Mouse (Mus musculus) ES-Bruce4 (cell line): Measurements from ENCODE around the gene Plekhg5. TPM values are rescaled to one million over a fixed set of nuclear protein-coding genes. Genes with fewer than 3 reads are reported as not detected.
A peak's percentile ranks its signal among the peaks of the same experiment; 100 is the strongest.

Experiments used
- H3K27ac ChIP-seq: 2 replicates; pipeline ENCODE4 v1.5.1; 2012; ENCODE audit warnings: low read length, inconsistent platforms; ENCODE audit not compliant: insufficient read depth
- H3K27me3 ChIP-seq: 2 replicates; pipeline ENCODE4 v1.6.1; 2012; ENCODE audit warnings: mild to moderate bottlenecking, low read length, inconsistent platforms; ENCODE audit not compliant: control insufficient read depth, poor library complexity, insufficient read depth, severe bottlenecking
- H3K36me3 ChIP-seq: 2 replicates; pipeline ENCODE4 v1.6.1; 2012; ENCODE audit warnings: inconsistent platforms, mild to moderate bottlenecking, low read length, moderate library complexity; ENCODE audit not compliant: control insufficient read depth, poor library complexity, insufficient read depth, severe bottlenecking
- H3K4me1 ChIP-seq: one replicate; pipeline ENCODE4 v1.8.1; 2011; ENCODE audit warnings: low read length; ENCODE audit not compliant: control insufficient read depth, insufficient read depth
- H3K4me3 ChIP-seq: 2 replicates; pipeline ENCODE4 v1.5.1; 2011; ENCODE audit warnings: low read depth, mild to moderate bottlenecking, low read length
- H3K9ac ChIP-seq: 2 replicates; pipeline ENCODE4 v1.6.1; 2012; ENCODE audit warnings: low read depth, mild to moderate bottlenecking, inconsistent platforms; ENCODE audit not compliant: poor library complexity, severe bottlenecking
- H3K9me3 ChIP-seq: replicated peaks from 2 replicates; pipeline ENCODE4 v1.6.1; 2012; ENCODE audit warnings: mild to moderate bottlenecking, low read length, inconsistent platforms; ENCODE audit not compliant: control insufficient read depth, poor library complexity, insufficient read depth, severe bottlenecking
- CTCF ChIP-seq: IDR thresholded peaks from one replicate; pipeline ENCODE4 v1.8.1; 2011; ENCODE audit warnings: low read depth, low read length
- EP300 ChIP-seq: IDR thresholded peaks from 2 replicates; pipeline ENCODE4 v1.6.1; 2011; ENCODE audit warnings: low read depth, low read length; ENCODE audit not compliant: insufficient read depth
- POLR2A ChIP-seq: IDR thresholded peaks from one replicate; pipeline ENCODE4 v1.8.1; 2011; ENCODE audit warnings: low read length; ENCODE audit not compliant: insufficient read depth
- polyA plus RNA-seq: library from polyadenylated mRNA; stranded (reverse); fragments of >200 nt; gene quantifications from 2 replicates; pipeline ENCODE4 v1.2.4, GENCODE M21; 2011; ENCODE audit warnings: low read depth; ENCODE audit not compliant: missing spikeins, insufficient read depth, insufficient read length

Plekhg5 gene
- 17.5 and 20.5 TPM in 2 replicates for polyA plus RNA-seq

GRCm38 (mm10) chr4:152072121-152072601 is at the start of gene Plekhg5:
TSS of gene Plekhg5 (plus strand) at chr4:152072498.
- no peak within 1 kb of the TSS for H3K27ac ChIP-seq
- TF ChIP-seq EP300 (no peak), POLR2A (no peak), CTCF (no peak)
- no peaks in the 10 kb centered on the region for H3K4me1 ChIP-seq
- H3K27me3 ChIP-seq = no peaks in the 10 kb centered on the region
- no peaks in the 10 kb centered on the region for H3K9me3 ChIP-seq
- H3K4me3 ChIP-seq = no peak within 1 kb of the TSS
- no peaks in the 10 kb centered on the region for H3K36me3 ChIP-seq
- H3K9ac ChIP-seq = no peak within 1 kb of the TSS

GRCm38 (mm10) chr4:152022506-152022905 is 49.8 kb upstream of the Plekhg5 start:
- TF ChIP-seq POLR2A = no peak
- TF ChIP-seq EP300 = no peak
- no peak for TF ChIP-seq CTCF
- no peaks in the 10 kb centered on the region for H3K4me1 ChIP-seq
- H3K36me3 ChIP-seq = peaks cover 7% of the 10 kb centered on the region; the same call in 1 of the 2 replicates
- no peak overlapping the region for H3K9ac ChIP-seq
- no peaks in the 10 kb centered on the region for H3K27me3 ChIP-seq
- H3K9me3 ChIP-seq = no peaks in the 10 kb centered on the region
- no peak overlapping the region for H3K27ac ChIP-seq
- no peak overlapping the region for H3K4me3 ChIP-seq

GRCm38 (mm10) chr4:152024525-152024924 is 47.8 kb upstream of the Plekhg5 start:
- no peak overlapping the region for H3K27ac ChIP-seq
- no peak overlapping the region for H3K9ac ChIP-seq
- H3K4me3 ChIP-seq = no peak overlapping the region
- TF ChIP-seq POLR2A (no peak), CTCF (no peak), EP300 (no peak)
- no peaks in the 10 kb centered on the region for H3K4me1 ChIP-seq
- no peaks in the 10 kb centered on the region for H3K9me3 ChIP-seq
- H3K36me3 ChIP-seq = peaks cover 4% of the 10 kb centered on the region; the same call in 1 of the 2 replicates
- H3K27me3 ChIP-seq = no peaks in the 10 kb centered on the region

- TF ChIP-seq POLR2A (no peak), EP300 (no peak), CTCF (no peak)
- H3K4me3 ChIP-seq = peak overlapping the region; percentile 68
- H3K27ac ChIP-seq = no peak overlapping the region
- H3K4me1 ChIP-seq = peaks cover 2% of the 10 kb centered on the region
- peak overlapping the region; percentile 63 for H3K9ac ChIP-seq
- no peaks in the 10 kb centered on the region for H3K27me3 ChIP-seq
- no peaks in the 10 kb centered on the region for H3K9me3 ChIP-seq
- no peaks in the 10 kb centered on the region for H3K36me3 ChIP-seq
Measured at GRCm38 (mm10) chr4:152026751-152027508, 45.4 kb upstream of the Plekhg5 start.

- H3K27ac ChIP-seq = no peak within 1 kb of the TSS
- no peaks in the 10 kb centered on the region for H3K27me3 ChIP-seq
- H3K4me3 ChIP-seq = peak within 1 kb of the TSS; percentile 73
- no peak for TF ChIP-seq EP300
- TF ChIP-seq POLR2A = peak; percentile 85
- no peaks in the 10 kb centered on the region for H3K36me3 ChIP-seq
- peaks cover 2% of the 10 kb centered on the region for H3K4me1 ChIP-seq
- H3K9me3 ChIP-seq = no peaks in the 10 kb centered on the region
- peak within 1 kb of the TSS; percentile 63 for H3K9ac ChIP-seq
Measured at GRCm38 (mm10) chr4:152027524-152027923, 44.8 kb upstream of the Plekhg5 start, which contains the start of gene Zbtb48. TSS of gene Zbtb48 (minus strand) at chr4:152027671.

GRCm38 (mm10) chr4:152028456-152028855 is 43.8 kb upstream of the Plekhg5 start:
- Histone ChIP-seq H3K27me3 (no peaks in the 10 kb centered on the region), H3K9me3 (no peaks in the 10 kb centered on the region), H3K9ac (0 out of 2 replicates have a peak overlapping the region, but pooled peaks have one; percentile 2), H3K36me3 (no peaks in the 10 kb centered on the region), H3K4me3 (no peak overlapping the region), H3K27ac (no peak overlapping the region), H3K4me1 (peaks cover 2% of the 10 kb centered on the region)
- no peak for TF ChIP-seq EP300
- TF ChIP-seq CTCF = no peak
- TF ChIP-seq POLR2A = no peak
